Mouse (Mus musculus): Measurements from ENCODE around the gene Slc39a13. TPM values are rescaled to one million over a fixed set of nuclear protein-coding genes. Genes with fewer than 3 reads are reported as not detected.

Gene Slc39a13
- polyA plus RNA-seq, 1 experiment, result 101 TPM

DNA sequence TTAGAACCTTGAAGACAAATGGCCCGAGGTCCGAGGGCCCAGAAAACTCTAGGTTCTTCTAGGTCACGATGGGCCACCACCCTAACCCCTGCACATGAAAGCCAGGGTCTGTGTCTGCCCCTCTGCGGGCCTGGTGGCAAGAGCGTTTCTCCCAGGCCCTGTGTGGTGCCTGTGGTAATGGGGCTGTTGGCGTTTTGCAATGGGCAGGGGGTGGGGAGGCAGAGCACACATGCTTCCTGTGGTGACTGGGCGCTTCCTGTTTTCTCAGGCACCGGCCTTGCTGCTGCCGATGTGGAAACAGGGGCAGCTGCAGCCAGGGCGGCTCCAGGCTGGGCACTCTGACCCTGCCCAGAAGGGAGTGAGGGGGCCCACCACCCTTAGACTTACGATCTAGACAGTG, 12.6 kb upstream of the Slc39a13 start:
- TF ChIP-seq CTCF (IDR thresholded peaks at IDR 0.05; ENCODE audit: insufficient read depth, low read length) (no peak), POLR2A (IDR thresholded peaks at IDR 0.05; ENCODE audit: borderline replicate concordance, extremely low read depth, low read depth, low read length) (peak; percentile 49; the same call in 1 of the 2 replicates)
- peak; percentile 49 for DNase-seq
- H3K4me3 ChIP-seq (replicated peaks; ENCODE audit: extremely low read depth, low read depth, low read length), result peak overlapping the region; percentile 40
- 37% methylated on average over 11 of the region's 11 CpGs for WGBS
- H3K4me1 ChIP-seq (ENCODE audit: control insufficient read depth, insufficient read depth, low read length), result peaks cover 10% of the 10 kb centered on the region

DNA sequence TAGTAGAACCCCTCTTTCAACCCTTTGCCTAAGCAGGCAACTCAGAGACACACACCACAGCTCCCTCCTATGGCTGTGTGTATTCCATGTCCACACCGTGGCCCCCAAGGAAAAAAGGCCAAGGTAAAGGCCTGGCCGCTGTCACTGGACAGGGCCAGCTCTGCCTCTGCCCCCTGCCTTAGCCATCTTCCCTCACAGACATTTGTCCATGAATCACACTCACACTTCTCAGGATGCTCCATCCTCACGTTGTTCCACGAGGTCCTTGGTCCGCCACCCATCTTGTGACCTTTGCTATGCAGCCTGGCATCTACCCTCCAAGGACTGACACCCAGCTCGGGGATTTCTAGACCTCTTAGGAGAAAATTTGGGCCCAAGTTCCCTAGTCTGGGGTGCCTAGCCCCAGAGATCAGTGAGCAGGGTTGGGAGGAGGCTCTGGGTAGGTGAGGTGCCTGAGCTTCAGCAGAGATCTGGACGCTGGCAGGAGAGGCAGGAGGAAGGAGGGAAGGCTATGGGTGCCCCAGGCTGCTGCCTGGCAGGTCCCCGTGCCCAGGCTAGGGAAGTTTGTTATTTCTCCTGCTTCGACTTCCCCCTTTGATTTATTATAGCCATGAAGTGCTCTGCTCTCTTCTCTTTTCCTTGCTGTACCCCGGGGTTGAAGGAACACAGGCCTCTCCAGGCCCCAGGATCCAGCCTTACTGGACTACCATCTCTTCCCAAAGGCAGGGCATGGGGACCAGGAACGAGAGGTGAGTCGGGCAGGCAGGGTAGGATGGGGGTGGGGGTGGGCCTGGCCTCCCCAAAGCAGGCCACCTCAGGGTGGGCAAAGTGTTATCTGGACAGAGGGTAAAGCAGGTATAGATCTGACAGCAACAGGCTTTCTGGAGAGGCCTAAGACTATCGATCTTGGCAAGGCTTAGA, 11.8 kb upstream of the Slc39a13 start, which contains the start of gene Spi1:
TSS of gene Spi1 (plus strand) at position 616 of the 921 bp plus-strand sequence.
- H3K4me3 ChIP-seq (replicated peaks; ENCODE audit: extremely low read depth, low read depth, low read length), result peak within 1 kb of the TSS; percentile 40
- no peak for DNase-seq
- TF ChIP-seq POLR2A (IDR thresholded peaks at IDR 0.05; ENCODE audit: borderline replicate concordance, extremely low read depth, low read depth, low read length), result no peak
- no peak for TF ChIP-seq CTCF (IDR thresholded peaks at IDR 0.05; ENCODE audit: insufficient read depth, low read length)
- H3K4me1 ChIP-seq (ENCODE audit: control insufficient read depth, insufficient read depth, low read length), result peaks cover 10% of the 10 kb centered on the region
- 77% methylated on average over 13 of the region's 13 CpGs for WGBS

DNA sequence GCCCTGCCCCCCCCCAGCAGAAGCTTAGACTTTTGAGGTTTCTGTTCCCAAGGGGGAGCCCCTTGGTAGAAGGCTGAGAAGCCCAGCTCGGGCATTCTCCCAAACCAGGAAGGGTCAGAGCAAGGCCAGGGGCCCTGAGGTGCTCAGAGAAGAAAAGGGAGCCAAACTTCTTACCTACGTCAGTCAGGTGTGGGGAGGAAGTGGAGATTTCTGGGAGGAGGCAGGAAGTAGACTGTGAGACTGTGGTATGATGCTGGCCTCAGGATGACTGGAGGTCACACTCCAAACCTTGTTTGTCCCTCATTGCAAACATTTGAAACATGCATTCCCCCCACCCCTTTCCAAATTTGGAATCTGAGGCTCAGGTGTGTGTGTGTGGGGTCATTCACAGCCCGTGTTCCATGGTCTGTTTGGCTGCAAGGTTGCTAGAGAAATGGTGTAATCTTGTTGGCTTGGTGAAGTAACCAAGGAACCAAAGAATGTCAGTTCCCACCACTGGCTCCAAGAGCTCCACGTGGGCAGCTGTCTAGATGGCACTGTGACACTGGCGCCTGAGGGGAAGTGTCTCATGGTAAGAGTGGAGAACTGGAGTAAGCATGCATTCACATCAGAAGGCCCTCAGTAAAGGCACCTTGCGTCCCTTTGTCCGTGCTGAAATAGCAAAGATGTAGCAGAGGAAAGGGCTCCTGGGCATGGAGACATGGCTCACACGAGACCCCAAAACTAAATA, 10.7 kb upstream of the Slc39a13 start:
- 69% methylated on average over 8 of the region's 8 CpGs for WGBS
- Histone ChIP-seq H3K4me1 (ENCODE audit: control insufficient read depth, insufficient read depth, low read length) (peaks cover 10% of the 10 kb centered on the region), H3K4me3 (replicated peaks; ENCODE audit: extremely low read depth, low read depth, low read length) (no peak overlapping the region)
- no peak for DNase-seq
- TF ChIP-seq CTCF (IDR thresholded peaks at IDR 0.05; ENCODE audit: insufficient read depth, low read length) (no peak), POLR2A (IDR thresholded peaks at IDR 0.05; ENCODE audit: borderline replicate concordance, extremely low read depth, low read depth, low read length) (no peak)

DNA sequence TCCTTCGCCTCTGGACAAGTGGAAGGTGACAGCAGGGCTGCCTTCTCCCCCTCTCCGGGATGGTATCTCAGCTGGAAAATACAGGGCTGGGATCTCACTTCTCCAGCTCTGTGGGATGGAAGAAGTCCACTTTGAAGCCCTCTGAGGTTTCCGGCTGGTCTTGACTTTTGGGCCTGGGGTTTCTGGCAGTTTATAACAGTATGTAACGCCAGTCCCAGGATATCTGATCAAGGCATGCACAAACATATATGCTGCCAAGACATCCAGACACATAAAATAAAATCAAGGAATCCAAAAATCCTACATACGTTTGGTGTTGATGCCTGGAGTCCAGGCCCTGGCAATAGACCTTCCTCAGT, 8.8 kb upstream of the Slc39a13 start:
- DNase-seq, result no peak
- TF ChIP-seq CTCF (IDR thresholded peaks at IDR 0.05; ENCODE audit: insufficient read depth, low read length) (no peak), POLR2A (IDR thresholded peaks at IDR 0.05; ENCODE audit: borderline replicate concordance, extremely low read depth, low read depth, low read length) (no peak)
- 44% methylated on average over 5 of the region's 5 CpGs for WGBS
- Histone ChIP-seq H3K4me3 (replicated peaks; ENCODE audit: extremely low read depth, low read depth, low read length) (peak overlapping the region; percentile 36), H3K4me1 (ENCODE audit: control insufficient read depth, insufficient read depth, low read length) (peaks cover 10% of the 10 kb centered on the region)

DNA sequence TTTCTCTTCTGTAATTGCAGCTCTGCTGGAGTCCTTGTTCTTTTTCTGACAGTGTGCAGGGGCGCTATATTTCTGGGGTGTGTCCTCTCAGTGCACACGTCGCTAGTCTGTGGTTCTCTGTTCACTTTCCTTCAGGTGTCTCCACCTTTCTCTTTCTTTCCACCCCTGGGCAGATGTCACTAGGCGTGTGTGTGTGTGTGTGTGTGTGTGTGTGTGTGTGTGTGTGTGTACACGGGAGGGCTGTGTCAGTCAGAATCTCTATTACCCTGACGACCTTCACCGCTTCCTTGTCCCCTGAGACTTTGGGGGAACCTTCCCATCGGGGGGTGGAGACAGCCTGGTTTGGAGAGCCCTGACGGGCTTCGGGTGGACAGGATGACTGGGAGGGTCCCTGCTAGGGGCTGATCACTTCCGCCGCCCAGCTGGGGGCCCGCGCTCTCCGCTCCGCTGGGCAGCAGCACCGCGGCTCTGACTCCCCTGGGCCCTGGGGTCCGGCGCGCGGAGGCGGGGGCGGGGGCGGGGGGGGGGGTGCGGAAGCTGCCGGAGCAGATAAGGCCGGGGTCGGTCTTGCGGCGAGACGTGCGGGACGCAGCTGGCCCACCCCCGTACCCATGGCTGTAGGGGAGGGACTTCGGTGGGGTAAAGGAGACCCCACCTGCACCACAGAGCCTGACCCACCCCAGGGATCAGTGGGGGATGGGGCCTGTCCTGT, 8.3 kb upstream of the Slc39a13 start:
- no peak for DNase-seq
- peak overlapping the region; percentile 36 for H3K4me3 ChIP-seq (replicated peaks; ENCODE audit: extremely low read depth, low read depth, low read length)
- 2% methylated on average over 30 of the region's 36 CpGs for WGBS
- no peak for TF ChIP-seq CTCF (IDR thresholded peaks at IDR 0.05; ENCODE audit: insufficient read depth, low read length)
- TF ChIP-seq POLR2A (IDR thresholded peaks at IDR 0.05; ENCODE audit: borderline replicate concordance, extremely low read depth, low read depth, low read length), result no peak
- peaks cover 10% of the 10 kb centered on the region for H3K4me1 ChIP-seq (ENCODE audit: control insufficient read depth, insufficient read depth, low read length)

DNA sequence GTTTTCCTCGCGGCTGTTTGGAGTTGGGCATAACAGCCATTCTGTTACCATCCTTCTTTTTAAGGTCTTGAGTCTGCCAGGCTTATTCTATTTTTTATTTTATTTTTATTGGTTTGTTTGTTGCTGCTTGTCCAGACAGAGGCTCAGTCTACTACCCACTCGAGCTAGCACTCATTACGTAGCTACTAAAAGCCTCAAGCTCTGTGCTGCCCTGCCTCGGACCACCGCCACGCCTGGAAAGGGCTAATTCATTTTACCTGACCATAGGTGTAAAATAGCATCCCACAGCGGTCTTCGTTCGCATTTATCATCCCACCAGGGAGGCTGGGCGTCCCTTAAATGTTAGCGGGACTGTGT, 7.7 kb upstream of the Slc39a13 start:
- no peak for TF ChIP-seq POLR2A (IDR thresholded peaks at IDR 0.05; ENCODE audit: borderline replicate concordance, extremely low read depth, low read depth, low read length)
- TF ChIP-seq CTCF (IDR thresholded peaks at IDR 0.05; ENCODE audit: insufficient read depth, low read length), result no peak
- Histone ChIP-seq H3K4me1 (ENCODE audit: control insufficient read depth, insufficient read depth, low read length) (peaks cover 8% of the 10 kb centered on the region), H3K4me3 (replicated peaks; ENCODE audit: extremely low read depth, low read depth, low read length) (peak overlapping the region; percentile 16)
- WGBS, result 27% methylated on average over 12 of the region's 12 CpGs
- DNase-seq, result no peak

DNA sequence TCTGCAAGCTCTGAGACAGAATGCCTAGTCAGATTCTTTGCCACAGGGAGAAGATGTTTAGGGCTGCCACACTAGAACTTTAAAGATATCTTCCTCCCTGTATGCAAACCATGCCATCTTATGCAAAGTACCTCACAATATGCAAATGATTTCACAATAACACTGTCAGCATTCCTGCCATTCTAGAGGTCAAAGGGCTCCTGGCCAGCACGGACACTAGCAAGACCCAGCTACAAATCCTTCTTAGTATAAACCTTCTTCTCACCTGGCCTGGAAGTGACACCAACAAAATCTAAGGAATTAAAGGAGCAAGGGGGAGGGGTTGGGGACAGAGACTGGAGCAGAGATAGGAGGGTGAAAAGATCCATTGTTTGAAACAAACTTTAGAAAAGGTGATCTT, 1.9 kb upstream of the Slc39a13 start:
- no peak overlapping the region for H3K4me3 ChIP-seq (replicated peaks; ENCODE audit: extremely low read depth, low read depth, low read length)
- H3K4me1 ChIP-seq (ENCODE audit: control insufficient read depth, insufficient read depth, low read length), result peaks cover 10% of the 10 kb centered on the region
- no peak for TF ChIP-seq CTCF (IDR thresholded peaks at IDR 0.05; ENCODE audit: insufficient read depth, low read length)
- no peak for TF ChIP-seq POLR2A (IDR thresholded peaks at IDR 0.05; ENCODE audit: borderline replicate concordance, extremely low read depth, low read depth, low read length)
- WGBS, result 20% methylated on average over 1 of the region's 1 CpGs
- no peak for DNase-seq

DNA sequence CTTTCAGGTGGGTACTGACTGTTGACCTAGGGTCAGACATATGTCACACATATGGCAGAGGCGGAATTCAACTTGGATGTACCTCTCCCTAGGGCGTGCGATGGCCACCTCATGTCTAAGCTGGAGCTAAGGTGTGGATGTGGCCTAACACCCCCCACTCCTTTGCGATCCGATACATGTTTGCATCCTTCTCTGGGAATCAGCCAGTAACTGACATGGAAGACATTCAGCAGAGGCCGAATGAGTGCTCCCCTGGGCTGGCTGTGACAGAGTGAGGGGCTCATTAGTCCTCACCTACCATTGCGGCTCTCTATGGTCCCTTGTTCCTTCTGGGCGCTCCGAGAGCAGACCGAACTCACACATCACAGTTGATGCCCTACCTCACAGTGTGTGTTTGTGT, 842 bp upstream of the Slc39a13 start:
- peaks cover 10% of the 10 kb centered on the region for H3K4me1 ChIP-seq (ENCODE audit: control insufficient read depth, insufficient read depth, low read length)
- WGBS, result 86% methylated on average over 10 of the region's 10 CpGs
- no peak for DNase-seq
- no peak overlapping the region for H3K4me3 ChIP-seq (replicated peaks; ENCODE audit: extremely low read depth, low read depth, low read length)
- TF ChIP-seq POLR2A (IDR thresholded peaks at IDR 0.05; ENCODE audit: borderline replicate concordance, extremely low read depth, low read depth, low read length) (no peak), CTCF (IDR thresholded peaks at IDR 0.05; ENCODE audit: insufficient read depth, low read length) (no peak)

DNA sequence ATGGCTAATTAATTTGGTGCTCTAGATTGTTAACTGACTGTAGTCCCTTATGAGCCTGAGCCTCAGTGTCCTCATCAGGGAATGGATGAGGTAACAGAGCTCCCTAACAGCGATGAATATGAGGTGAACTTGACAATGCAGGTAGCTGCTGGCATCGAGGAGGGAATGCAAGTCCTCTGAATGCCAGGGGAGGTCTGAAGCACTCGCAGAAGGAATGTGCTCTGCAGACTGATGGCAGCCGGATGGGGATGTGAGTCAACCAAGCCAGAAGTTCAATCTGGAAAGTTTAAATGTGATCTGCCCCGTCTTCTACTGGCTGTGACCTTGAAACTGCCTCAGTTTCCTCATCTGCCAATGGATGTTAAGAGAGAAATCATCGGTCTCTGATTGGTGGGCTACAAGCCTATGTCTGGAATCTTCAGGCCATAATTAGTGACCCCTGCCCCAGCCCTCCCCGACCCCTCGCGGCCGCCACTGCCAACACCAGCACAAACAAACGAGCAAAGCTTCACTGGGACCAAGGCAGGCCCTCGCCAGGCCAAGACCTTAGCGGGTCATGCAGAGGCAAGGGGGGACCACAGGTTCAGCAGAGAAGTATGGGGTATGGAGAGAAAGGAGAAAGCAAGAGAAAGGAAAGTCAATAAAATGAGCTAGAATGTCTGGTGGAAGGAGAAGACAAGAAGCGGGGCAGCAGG, 764 bp downstream of the Slc39a13 start:
- peak overlapping the region; percentile 65 for H3K4me3 ChIP-seq (replicated peaks; ENCODE audit: extremely low read depth, low read depth, low read length)
- H3K4me1 ChIP-seq (ENCODE audit: control insufficient read depth, insufficient read depth, low read length), result peaks cover 10% of the 10 kb centered on the region
- 5% methylated on average over 14 of the region's 14 CpGs for WGBS
- TF ChIP-seq CTCF (IDR thresholded peaks at IDR 0.05; ENCODE audit: insufficient read depth, low read length) (no peak), POLR2A (IDR thresholded peaks at IDR 0.05; ENCODE audit: borderline replicate concordance, extremely low read depth, low read depth, low read length) (no peak)
- DNase-seq, result peak; percentile 33

All from lung, adult 2 months (tissue).